Mouse (Mus musculus) stomach, postnatal 0 days (tissue): ENCODE results near the gene Btbd16.

ENCODE experiments used
- CTCF ChIP-seq: IDR thresholded peaks from 2 replicates; pipeline ENCODE4 v1.5.1; 2016; ENCODE audit warnings: antibody characterized with exemption, low read depth, mild to moderate bottlenecking, moderate library complexity
- EP300 ChIP-seq: optimal IDR thresholded peaks from 2 replicates; pipeline ENCODE3; 2016; ENCODE audit warnings: antibody characterized with exemption

GRCm38 (mm10) chr7:130816243-130816642, 42.4 kb downstream of the Btbd16 start:
- TF ChIP-seq EP300, result no peak
- TF ChIP-seq CTCF, result no peak
